Mouse (Mus musculus) neural tube, embryonic 14.5 days (tissue): ENCODE data around the gene Grin1. TPM values are rescaled to one million over a fixed set of nuclear protein-coding genes. Genes with fewer than 3 reads are reported as not detected.
A peak's percentile ranks its signal among the peaks of the same experiment; 100 is the strongest.

Experiments
- ATAC-seq: fragments of 200-750 bp; cut with Nextera tagmentation; 2 replicates; pipeline ENCODE4 v1.8.0; 2017; ENCODE audit warnings: low read depth, mild to moderate bottlenecking, moderate TSS enrichment, moderate library complexity
- H3K27ac ChIP-seq: fragments of 300-500 bp; sonication (generic); 2 replicates; pipeline ENCODE4 v1.5.1; 2014; ENCODE audit warnings: low read depth, mild to moderate bottlenecking, control low read depth, low read length, moderate library complexity, mixed read lengths
- H3K27me3 ChIP-seq: fragments of 300-500 bp; sonication (generic); 2 replicates; pipeline ENCODE4 v1.6.1; 2014; ENCODE audit warnings: low read length; ENCODE audit not compliant: control insufficient read depth, insufficient read depth
- H3K36me3 ChIP-seq: fragments of 300-500 bp; sonication (generic); 2 replicates; pipeline ENCODE4 v1.6.1; 2014; ENCODE audit warnings: low read length, mixed read lengths; ENCODE audit not compliant: control insufficient read depth, insufficient read depth
- H3K4me1 ChIP-seq: fragments of 300-500 bp; sonication (generic); 2 replicates; pipeline ENCODE4 v1.6.1; 2014; ENCODE audit warnings: low read length; ENCODE audit not compliant: control insufficient read depth, insufficient read depth
- H3K4me2 ChIP-seq: fragments of 300-500 bp; sonication (generic); 2 replicates; pipeline ENCODE4 v1.6.1; 2014; ENCODE audit warnings: mild to moderate bottlenecking, low read depth, low read length, control low read depth
- H3K4me3 ChIP-seq: fragments of 300-500 bp; sonication (generic); 2 replicates; pipeline ENCODE4 v1.5.1; 2014; ENCODE audit warnings: low read depth, low read length, control low read depth, mixed read lengths
- H3K9ac ChIP-seq: fragments of 300-500 bp; sonication (generic); replicated peaks from 2 replicates; pipeline ENCODE4 v1.6.1; 2014; ENCODE audit warnings: low read depth, mild to moderate bottlenecking, control low read depth, low read length, mixed read lengths
- H3K9me3 ChIP-seq: fragments of 300-500 bp; sonication (generic); 2 replicates; pipeline ENCODE4 v1.6.1; 2016; ENCODE audit warnings: low read length; ENCODE audit not compliant: control insufficient read depth
- WGBS: fragments of 180-500 bp; shearing (Covaris S2); extraction: QIAGEN DNeasy Blood & Tissue Kit; methylation state at CpG from one replicate; pipeline ENCODE4 v1.1.7; 2014; 5-methylcytosine and 5-hydroxymethylcytosine counted together
- polyA plus RNA-seq: library from polyadenylated mRNA; unstranded; fragments of >200 nt; fragmentation: Nextera tagmentation; extraction: Ambion mirVana; gene quantifications from 2 replicates; pipeline ENCODE4 v1.2.1, GENCODE M21; 2014

The Grin1 gene
- polyA plus RNA-seq, 1 experiment from 2014 or later = 89.4 TPM

GRCm38 (mm10) chr2:25304657-25305541, 14.1 kb downstream of the Grin1 start:
- Histone ChIP-seq H3K9ac (peak overlapping the region; percentile 13; the same call in 1 of the 2 replicates), H3K27me3 (peaks cover 29% of the 10 kb centered on the region), H3K4me1 (no peaks in the 10 kb centered on the region), H3K9me3 (no peaks in the 10 kb centered on the region), H3K4me2 (peak overlapping the region; percentile 52), H3K4me3 (peak overlapping the region; percentile 38), H3K36me3 (peaks cover 11% of the 10 kb centered on the region), H3K27ac (0 out of 2 replicates have a peak overlapping the region, but pooled peaks have one; percentile 12)
- 2% methylated on average over 42 of the region's 45 CpGs for WGBS
- peak; percentile 81 for ATAC-seq

GRCm38 (mm10) chr2:25303931-25304656, 14.9 kb downstream of the Grin1 start:
- no peak overlapping the region for H3K27ac ChIP-seq
- H3K4me3 ChIP-seq = no peak overlapping the region
- H3K27me3 ChIP-seq = peaks cover 27% of the 10 kb centered on the region
- H3K36me3 ChIP-seq = peaks cover 10% of the 10 kb centered on the region
- H3K9me3 ChIP-seq = no peaks in the 10 kb centered on the region
- H3K4me2 ChIP-seq = peak overlapping the region; percentile 52
- 77% methylated on average over 7 of the region's 7 CpGs for WGBS
- H3K4me1 ChIP-seq = no peaks in the 10 kb centered on the region
- ATAC-seq = no peak
- no peak overlapping the region for H3K9ac ChIP-seq

- H3K9me3 ChIP-seq = no peaks in the 10 kb centered on the region
- WGBS = 76% methylated on average over 3 of the region's 3 CpGs
- H3K27me3 ChIP-seq = peaks cover 22% of the 10 kb centered on the region
Observed at GRCm38 (mm10) chr2:25303452-25303851, 15.5 kb downstream of the Grin1 start.

GRCm38 (mm10) chr2:25298046-25298445, 20.9 kb downstream of the Grin1 start:
- no peak overlapping the region for H3K4me3 ChIP-seq
- no peak overlapping the region for H3K27ac ChIP-seq
- no peak overlapping the region for H3K4me2 ChIP-seq
- WGBS = 80% methylated on average over 10 of the region's 10 CpGs
- H3K4me1 ChIP-seq = no peaks in the 10 kb centered on the region
- no peak for ATAC-seq
- no peaks in the 10 kb centered on the region for H3K9me3 ChIP-seq
- H3K9ac ChIP-seq = no peak overlapping the region
- peaks cover 17% of the 10 kb centered on the region for H3K27me3 ChIP-seq
- H3K36me3 ChIP-seq = peaks cover 13% of the 10 kb centered on the region

More at GRCm38 (mm10) chr2:25303452-25303851, 15.5 kb downstream of the Grin1 start:
- Histone ChIP-seq H3K9ac (0 out of 2 replicates have a peak overlapping the region, but pooled peaks have one; percentile 2), H3K4me3 (no peak overlapping the region), H3K4me2 (no peak overlapping the region), H3K36me3 (peaks cover 6% of the 10 kb centered on the region), H3K4me1 (no peaks in the 10 kb centered on the region), H3K27ac (no peak overlapping the region)
- ATAC-seq = no peak

- 79% methylated on average over 6 of the region's 8 CpGs for WGBS
Observed at GRCm38 (mm10) chr2:25297093-25297492, 21.9 kb downstream of the Grin1 start.

GRCm38 (mm10) chr2:25293706-25294105, 25.3 kb downstream of the Grin1 start:
- peaks cover 13% of the 10 kb centered on the region for H3K36me3 ChIP-seq
- no peak overlapping the region for H3K27ac ChIP-seq
- peaks cover 56% of the 10 kb centered on the region for H3K27me3 ChIP-seq
- no peak overlapping the region for H3K4me2 ChIP-seq
- H3K4me3 ChIP-seq = no peak overlapping the region
- no peak overlapping the region for H3K9ac ChIP-seq
- ATAC-seq = no peak
- H3K4me1 ChIP-seq = peaks cover 18% of the 10 kb centered on the region
- 79% methylated on average over 9 of the region's 9 CpGs for WGBS
- no peaks in the 10 kb centered on the region for H3K9me3 ChIP-seq

More at GRCm38 (mm10) chr2:25297093-25297492, 21.9 kb downstream of the Grin1 start:
- H3K9me3 ChIP-seq = no peaks in the 10 kb centered on the region
- no peak overlapping the region for H3K4me3 ChIP-seq
- H3K4me2 ChIP-seq = no peak overlapping the region
- no peak overlapping the region for H3K27ac ChIP-seq
- H3K4me1 ChIP-seq = peaks cover 4% of the 10 kb centered on the region
- H3K9ac ChIP-seq = no peak overlapping the region
- ATAC-seq = no peak
- H3K36me3 ChIP-seq = peaks cover 13% of the 10 kb centered on the region
- H3K27me3 ChIP-seq = peaks cover 24% of the 10 kb centered on the region

- H3K27ac ChIP-seq = no peak overlapping the region
- peaks cover 61% of the 10 kb centered on the region for H3K27me3 ChIP-seq
- H3K4me1 ChIP-seq = peaks cover 18% of the 10 kb centered on the region
- H3K36me3 ChIP-seq = peaks cover 13% of the 10 kb centered on the region
- no peak overlapping the region for H3K4me3 ChIP-seq
- ATAC-seq = no peak
- no peak overlapping the region for H3K4me2 ChIP-seq
- no peak overlapping the region for H3K9ac ChIP-seq
- 0% methylated on average over 1 of the region's 1 CpGs for WGBS
- no peaks in the 10 kb centered on the region for H3K9me3 ChIP-seq
Observed at GRCm38 (mm10) chr2:25292856-25293255, 26.1 kb downstream of the Grin1 start.

- ATAC-seq = peak; percentile 16; the same call in 1 of the 2 replicates
- Histone ChIP-seq H3K27ac (no peak overlapping the region), H3K36me3 (peaks cover 8% of the 10 kb centered on the region), H3K9me3 (no peaks in the 10 kb centered on the region), H3K4me3 (peak overlapping the region; percentile 22), H3K4me1 (peaks cover 18% of the 10 kb centered on the region), H3K27me3 (peaks cover 56% of the 10 kb centered on the region), H3K9ac (0 out of 2 replicates have a peak overlapping the region, but pooled peaks have one; percentile 32), H3K4me2 (peak overlapping the region; percentile 35)
- 6% methylated on average over 24 of the region's 43 CpGs for WGBS
Observed at GRCm38 (mm10) chr2:25292054-25292544, 26.9 kb downstream of the Grin1 start.
